Mouse (Mus musculus) CD4-positive, CD25-positive, alpha-beta regulatory T cell, adult 4 months (primary cell): ENCODE data around the gene Hal. TPM values are rescaled to one million over a fixed set of nuclear protein-coding genes. Genes with fewer than 3 reads are reported as not detected.

ENCODE experiments used
- ATAC-seq: one replicate; pipeline ENCODE4 v1.8.0; 2017
- polyA plus RNA-seq, 2 experiments: library from polyadenylated mRNA; unstranded; fragments of 100-300 nt; shearing (Covaris generic); gene quantifications; one replicate each; pipeline ENCODE4 v1.2.1; 2017

Hal gene
- polyA plus RNA-seq, 2 experiments from 2014 or later, result 1.0 TPM; not detected in 1

- ATAC-seq, result no peak
Measured at GRCm38 (mm10) chr10:93567841-93568566, 79.4 kb downstream of the Hal start.

GRCm38 (mm10) chr10:93568671-93569070, 80.1 kb downstream of the Hal start:
- ATAC-seq, result no peak

Other genes with a start within 250 kb of the Hal start
- 10 to 100 TPM; 26.0 to 26.3 TPM for gene Elk3, start 177.6 kb upstream of the Hal start, polyA plus RNA-seq
- gene Lta4h, start 35.4 kb upstream of the Hal start, polyA plus RNA-seq, result 100 to 1,000 TPM; 241 to 284 TPM
- under 1 TPM; 0.43 to 0.82 TPM for gene Amdhd1, start 51.3 kb downstream of the Hal start, polyA plus RNA-seq
- gene Ccdc38, start 51.9 kb downstream of the Hal start, polyA plus RNA-seq, result 1 to 10 TPM; 2.0 to 2.6 TPM
- 10 to 100 TPM; 55.4 to 63.9 TPM for gene Snrpf, start 100.9 kb downstream of the Hal start, polyA plus RNA-seq
- under 1 TPM; 0.12 to 0.27 TPM for gene Ntn4, start 151.9 kb downstream of the Hal start, polyA plus RNA-seq